Mouse (Mus musculus) spleen, adult 2 months (tissue): ENCODE results near the gene Ten1. TPM values are rescaled to one million over a fixed set of nuclear protein-coding genes. Genes with fewer than 3 reads are reported as not detected.

Experiments used
- DNase-seq, 2 experiments: peaks; one replicate each; pipeline versions ENCODE4 v3.0.0 to v3.0.0-alpha.2; 2012 to 2021; ENCODE audit warnings: low spot score in 2 of 2, low read depth in 1 of 2
- H3K27ac ChIP-seq: fragments of 200-500 bp; 2 replicates; pipeline ENCODE4 v1.5.1; 2012; ENCODE audit warnings: low read length, inconsistent platforms; ENCODE audit not compliant: insufficient read depth
- H3K27me3 ChIP-seq: fragments of 200-500 bp; 2 replicates; pipeline ENCODE4 v1.6.1; 2012; ENCODE audit warnings: mild to moderate bottlenecking, moderate library complexity, low read length, inconsistent platforms; ENCODE audit not compliant: control insufficient read depth, insufficient read depth
- H3K36me3 ChIP-seq: fragments of 200-500 bp; 2 replicates; pipeline ENCODE4 v1.6.1; 2012; ENCODE audit warnings: mild to moderate bottlenecking, low read length, inconsistent platforms; ENCODE audit not compliant: control insufficient read depth, insufficient read depth
- H3K4me1 ChIP-seq: fragments of 200-500 bp; 2 replicates; pipeline ENCODE4 v1.6.1; 2011; ENCODE audit warnings: inconsistent platforms; ENCODE audit not compliant: control insufficient read depth, insufficient read depth, insufficient read length
- H3K4me3 ChIP-seq: fragments of 200-500 bp; 2 replicates; pipeline ENCODE4 v1.5.1; 2011; ENCODE audit warnings: mild to moderate bottlenecking, inconsistent platforms; ENCODE audit not compliant: insufficient read depth, insufficient read length; ENCODE audit errors: extremely low read depth
- CTCF ChIP-seq: fragments of 200-500 bp; IDR thresholded peaks from 2 replicates; pipeline ENCODE4 v1.5.1; 2011; ENCODE audit warnings: mild to moderate bottlenecking, inconsistent platforms; ENCODE audit not compliant: insufficient read depth, insufficient read length, insufficient replicate concordance; ENCODE audit errors: extremely low read depth
- POLR2A ChIP-seq: fragments of 200-500 bp; IDR thresholded peaks from 2 replicates; pipeline ENCODE4 v1.6.1; 2011; ENCODE audit warnings: low read depth, low read length, inconsistent platforms
- WGBS: fragments of 180-500 bp; shearing (Covaris S2); methylation state at CpG from one replicate; pipeline ENCODE4 v1.1.7; 2018; 5-methylcytosine and 5-hydroxymethylcytosine counted together
- polyA plus RNA-seq: library from polyadenylated mRNA; depleted of rRNA; stranded (reverse); fragments of >200 nt; gene quantifications from 2 replicates; pipeline ENCODE4 v1.2.3, GENCODE M21; 2012

The Ten1 gene
- polyA plus RNA-seq, 1 experiment = 18.3 TPM

DNA sequence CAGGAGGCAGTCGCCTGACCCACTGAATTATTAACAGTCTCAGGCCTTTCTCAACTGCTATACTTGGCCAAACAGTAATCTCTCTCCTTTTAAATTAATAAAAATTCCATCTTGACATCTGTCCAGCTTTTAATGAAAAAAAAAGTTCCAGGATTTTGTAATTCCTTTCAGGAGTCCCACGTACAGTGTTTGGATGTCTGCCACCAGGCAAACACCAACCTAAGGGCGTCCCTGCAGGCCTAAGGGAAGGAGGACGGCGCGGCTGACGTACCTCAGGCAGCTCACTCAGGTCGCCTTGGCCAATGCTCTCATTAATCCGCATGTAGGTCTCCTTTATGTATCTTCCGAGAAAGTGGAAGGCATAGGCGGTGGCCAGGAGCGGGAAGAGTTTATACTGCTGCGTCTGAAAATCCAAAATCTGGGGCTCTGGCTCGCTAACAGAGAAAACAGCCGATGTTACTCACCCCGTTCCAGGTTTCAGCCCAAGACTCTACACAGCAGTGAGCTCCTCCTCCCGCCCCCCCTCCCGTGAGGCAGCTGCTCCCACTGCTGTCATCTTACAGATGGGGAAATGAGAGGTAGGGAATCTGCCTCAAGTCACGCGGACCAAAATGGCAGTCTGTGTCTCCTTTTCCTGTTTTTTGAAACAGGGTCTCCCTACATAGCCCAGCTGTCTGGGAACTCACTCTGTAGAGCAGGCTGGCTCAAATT is 20.1 kb upstream of the Ten1 start:
- TF ChIP-seq POLR2A = no peak
- no peak for TF ChIP-seq CTCF
- no peaks in the 10 kb centered on the region for H3K27me3 ChIP-seq
- H3K4me1 ChIP-seq = no peaks in the 10 kb centered on the region
- peaks cover 26% of the 10 kb centered on the region for H3K36me3 ChIP-seq
- H3K27ac ChIP-seq = no peak overlapping the region
- no peak for DNase-seq
- no peak overlapping the region for H3K4me3 ChIP-seq
- WGBS = 94% methylated on average over 20 of the region's 20 CpGs

DNA sequence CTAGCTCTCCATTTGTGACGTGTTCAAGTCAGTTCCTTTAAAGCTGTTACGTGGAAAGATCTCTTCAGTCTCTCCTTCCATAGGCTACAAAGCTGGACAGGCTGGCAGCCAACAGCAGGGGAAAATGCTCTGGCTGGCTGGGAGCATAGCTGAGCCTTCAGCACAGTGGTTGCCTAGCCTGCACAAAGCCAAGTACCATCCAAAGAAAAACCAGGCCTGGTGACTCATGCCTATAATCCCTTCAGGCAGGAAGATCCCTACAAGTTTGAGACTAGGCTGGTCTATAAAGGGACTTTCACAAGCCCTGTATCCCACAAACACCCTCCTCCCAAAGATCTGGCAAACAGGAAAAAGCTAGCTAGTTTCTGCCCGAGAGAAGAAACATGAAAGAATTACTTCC is 12.8 kb upstream of the Ten1 start:
- Histone ChIP-seq H3K27me3 (no peaks in the 10 kb centered on the region), H3K27ac (no peak overlapping the region), H3K36me3 (peaks cover 6% of the 10 kb centered on the region; the same call in 1 of the 2 replicates), H3K4me1 (no peaks in the 10 kb centered on the region), H3K4me3 (no peak overlapping the region)
- WGBS = 92% methylated on average over 3 of the region's 3 CpGs
- DNase-seq = no peak
- TF ChIP-seq CTCF (no peak), POLR2A (no peak)

DNA sequence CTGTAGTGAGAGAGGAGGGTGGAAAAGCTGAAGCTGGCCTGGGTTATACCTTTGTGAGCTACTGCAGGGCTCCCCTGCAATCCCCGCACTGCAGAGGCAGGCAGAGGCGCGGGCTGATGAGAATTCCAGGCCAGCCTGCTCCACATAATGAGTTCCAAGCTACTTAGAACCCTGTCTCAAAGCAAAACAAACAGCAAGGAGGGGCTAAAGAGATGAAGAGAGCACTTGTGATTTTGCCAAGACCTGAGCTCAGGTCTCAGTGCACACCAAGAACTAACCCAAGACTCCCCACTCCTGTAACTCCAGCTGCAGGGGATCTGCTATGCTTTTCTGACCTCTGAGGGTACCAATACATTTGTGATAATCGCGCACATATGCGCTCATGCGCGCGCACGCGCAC is 12.3 kb upstream of the Ten1 start:
- DNase-seq = no peak
- TF ChIP-seq CTCF (no peak), POLR2A (no peak)
- H3K4me1 ChIP-seq = no peaks in the 10 kb centered on the region
- H3K4me3 ChIP-seq = no peak overlapping the region
- H3K27ac ChIP-seq = no peak overlapping the region
- peaks cover 5% of the 10 kb centered on the region; the same call in 1 of the 2 replicates for H3K36me3 ChIP-seq
- H3K27me3 ChIP-seq = no peaks in the 10 kb centered on the region
- WGBS = 95% methylated on average over 11 of the region's 11 CpGs

DNA sequence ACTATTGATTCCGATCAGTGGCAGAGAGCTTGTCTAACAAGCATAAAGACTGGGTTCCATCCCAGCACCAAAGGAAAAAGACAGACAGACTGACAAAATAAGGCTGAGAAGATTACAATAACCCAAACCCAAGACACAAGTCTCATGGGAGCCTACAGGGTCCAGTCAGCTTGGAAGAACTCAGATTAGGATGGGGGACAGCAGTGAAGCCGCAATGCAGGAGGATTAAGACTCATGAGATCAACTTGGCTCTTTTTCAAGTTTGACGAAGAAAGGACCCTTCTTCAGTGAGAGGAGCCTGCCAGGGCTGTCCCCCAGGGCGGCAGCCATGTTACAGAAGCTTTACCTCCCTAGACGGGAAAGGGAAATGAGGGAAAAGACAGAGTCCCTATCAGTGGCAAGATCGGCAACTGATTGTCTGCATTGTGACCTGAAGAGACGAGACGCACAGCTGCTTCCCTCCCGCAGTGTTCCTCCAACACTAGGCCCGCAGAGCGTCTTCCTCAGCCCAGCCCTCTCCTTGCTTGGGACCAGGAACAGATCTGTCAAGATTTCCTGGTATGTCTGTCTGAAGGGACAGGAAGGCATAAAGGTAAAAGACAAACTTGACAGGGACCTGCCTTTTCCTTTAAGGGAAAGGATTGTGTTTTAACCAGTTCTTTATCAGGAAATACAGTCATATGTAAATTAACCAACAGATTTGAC is 11.3 kb upstream of the Ten1 start:
- H3K36me3 ChIP-seq = peaks cover 5% of the 10 kb centered on the region
- no peaks in the 10 kb centered on the region for H3K27me3 ChIP-seq
- H3K4me3 ChIP-seq = no peak overlapping the region
- no peak for TF ChIP-seq CTCF
- no peak for TF ChIP-seq POLR2A
- WGBS = 90% methylated on average over 11 of the region's 11 CpGs
- H3K4me1 ChIP-seq = no peaks in the 10 kb centered on the region
- no peak overlapping the region; the same call in 1 of the 2 replicates for H3K27ac ChIP-seq
- no peak for DNase-seq

DNA sequence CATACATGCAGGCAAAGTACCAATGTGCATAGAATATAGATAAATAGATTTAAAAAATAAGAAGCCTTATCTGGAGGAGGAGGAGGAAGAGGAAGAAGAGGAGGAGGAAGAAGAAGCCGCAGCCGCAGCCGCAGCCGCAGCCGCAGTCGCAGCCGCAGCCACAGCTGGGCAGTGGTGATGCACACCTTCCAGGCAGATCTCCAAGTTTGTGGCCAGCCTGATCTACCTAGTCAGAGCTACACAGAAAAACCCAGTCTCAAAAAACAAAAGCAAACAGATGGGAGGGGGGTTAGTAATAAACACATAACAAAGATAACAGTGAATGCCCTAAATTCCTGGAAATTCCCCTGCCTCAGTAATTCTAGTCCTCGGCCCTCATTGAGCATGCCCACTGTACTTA is 4.0 kb upstream of the Ten1 start:
- Histone ChIP-seq H3K36me3 (no peaks in the 10 kb centered on the region; the same call in 1 of the 2 replicates), H3K27ac (no peak overlapping the region), H3K27me3 (no peaks in the 10 kb centered on the region), H3K4me1 (peaks cover 5% of the 10 kb centered on the region; the same call in 1 of the 2 replicates), H3K4me3 (no peak overlapping the region)
- no peak for TF ChIP-seq POLR2A
- TF ChIP-seq CTCF = no peak
- DNase-seq = no peak
- 29% methylated on average over 8 of the region's 8 CpGs for WGBS

DNA sequence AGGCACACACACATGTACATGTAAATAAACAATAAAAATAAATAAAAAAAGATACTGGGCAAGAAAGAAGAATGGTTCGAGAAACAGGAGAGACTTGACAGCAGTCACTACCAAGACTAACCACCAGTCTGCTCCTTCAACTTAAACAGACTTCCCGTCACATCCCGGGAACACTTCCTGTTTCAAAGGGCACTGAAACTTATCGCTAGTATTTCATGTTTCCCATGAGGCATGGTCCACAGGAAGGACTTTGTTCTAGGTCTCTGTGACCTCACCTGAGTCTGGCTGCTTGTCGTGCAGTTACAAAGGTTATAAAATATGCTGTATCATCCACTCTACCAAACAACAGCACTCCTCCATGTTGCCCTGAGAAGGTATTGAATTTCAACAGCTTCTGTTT is 3.4 kb upstream of the Ten1 start:
- no peak for DNase-seq
- Histone ChIP-seq H3K27me3 (no peaks in the 10 kb centered on the region), H3K4me3 (no peak overlapping the region), H3K27ac (no peak overlapping the region), H3K36me3 (no peaks in the 10 kb centered on the region; the same call in 1 of the 2 replicates), H3K4me1 (peaks cover 5% of the 10 kb centered on the region; the same call in 1 of the 2 replicates)
- 11% methylated on average over 5 of the region's 5 CpGs for WGBS
- no peak for TF ChIP-seq POLR2A
- TF ChIP-seq CTCF = no peak

DNA sequence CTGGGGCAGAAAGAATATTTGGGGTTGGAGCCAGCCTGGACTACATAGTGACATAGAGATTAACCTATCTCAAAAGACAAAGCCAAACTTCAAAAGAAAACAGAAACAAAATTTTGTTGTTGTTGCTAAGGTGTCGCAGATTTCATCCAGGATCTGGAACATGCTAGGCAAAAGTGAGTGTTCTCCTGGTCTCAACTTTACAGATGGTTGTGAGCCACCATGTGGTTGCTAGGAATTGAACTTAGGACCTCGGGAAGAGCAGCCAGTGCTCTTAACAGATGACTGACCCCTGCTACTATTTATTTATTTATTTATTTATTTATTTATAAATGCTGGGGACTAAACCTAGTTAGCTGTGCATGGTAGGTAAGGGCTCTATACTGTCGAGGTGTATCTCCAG is 2.3 kb upstream of the Ten1 start:
- DNase-seq = no peak
- Histone ChIP-seq H3K27ac (no peak overlapping the region), H3K27me3 (no peaks in the 10 kb centered on the region), H3K4me3 (no peak overlapping the region), H3K4me1 (peaks cover 5% of the 10 kb centered on the region; the same call in 1 of the 2 replicates), H3K36me3 (no peaks in the 10 kb centered on the region; the same call in 1 of the 2 replicates)
- TF ChIP-seq CTCF (no peak), POLR2A (no peak)
- WGBS = 74% methylated on average over 3 of the region's 3 CpGs
